Mouse (Mus musculus) CD8-positive naive resting alpha-beta T cell, adult 2 months (primary cell): ENCODE results near the gene F2rl1.
A peak's percentile ranks its signal among the peaks of the same experiment; 100 is the strongest.
"Not testable (repeated sequence)": the region's sequence is repeated elsewhere in the genome, so short reads cannot be mapped to it uniquely, and the experiment has no call there.

Experiments
- DNase-seq, 2 experiments: peaks; one replicate each; pipeline ENCODE4 v3.0.0; 2022; ENCODE audit warnings: low read depth in 2 of 2, low spot score in 2 of 2

F2rl1 gene

DNA sequence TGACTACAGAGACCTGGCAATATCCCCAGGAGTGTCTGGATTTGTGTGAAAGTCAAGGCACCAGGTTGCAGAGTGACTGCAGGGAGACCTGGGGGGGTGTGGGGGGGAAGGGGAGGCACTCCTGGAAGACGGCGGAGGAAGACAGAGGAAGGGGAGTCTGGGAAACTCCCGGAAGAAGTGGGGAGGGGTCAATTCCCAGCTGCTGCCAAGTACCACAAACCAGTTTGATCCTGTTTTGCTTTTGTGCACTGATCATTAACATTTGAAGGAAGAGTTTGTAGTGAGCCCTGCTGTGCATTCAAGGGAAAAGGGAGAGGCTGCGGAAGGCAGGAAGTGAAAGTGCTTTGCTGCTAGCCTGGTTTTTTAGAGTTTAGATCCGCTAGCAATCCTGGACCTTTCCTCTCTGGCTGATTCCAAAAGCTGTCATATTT lies 9.1 kb upstream of the F2rl1 start:
- no peak for DNase-seq

DNA sequence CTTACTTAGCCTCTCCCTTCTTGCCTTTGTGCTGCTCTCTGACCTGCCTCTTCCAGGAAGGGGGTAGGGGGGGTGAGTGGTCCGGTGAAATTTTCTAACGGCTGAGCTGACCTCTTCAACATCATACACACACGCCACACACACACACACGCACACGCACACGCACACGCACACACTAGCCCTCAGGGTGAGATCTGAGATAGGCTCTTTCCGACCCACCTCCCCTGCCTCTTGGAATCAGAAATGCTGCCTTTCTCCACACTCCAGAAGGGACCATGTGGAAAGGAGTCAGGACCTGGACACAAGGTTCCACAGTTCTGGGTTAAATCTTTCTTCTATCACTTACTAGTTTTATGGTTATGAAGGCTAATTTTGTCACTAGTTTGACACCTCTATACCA lies 8.6 kb upstream of the F2rl1 start:
- no peak for DNase-seq

DNA sequence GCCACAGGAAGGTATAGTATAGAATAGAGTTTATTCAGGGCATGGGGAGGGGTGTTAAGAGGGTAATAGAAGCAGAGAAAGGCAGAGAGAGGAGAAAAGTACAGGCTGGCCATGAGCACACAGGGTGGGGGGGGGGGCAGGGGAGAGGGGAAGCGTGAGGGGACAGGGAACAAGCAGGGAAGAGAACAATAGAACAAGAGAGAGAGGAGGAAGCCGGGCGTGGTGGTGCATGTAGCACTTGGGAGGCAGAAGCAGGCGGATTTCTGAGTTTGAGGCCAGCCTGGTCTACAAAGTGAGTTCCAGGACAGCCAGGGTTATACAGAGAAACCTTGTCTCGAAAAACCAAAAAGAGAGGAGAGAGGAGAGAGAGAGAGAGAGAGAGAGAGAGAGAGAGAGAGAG lies 8.1 kb upstream of the F2rl1 start:
- not testable (repeated sequence) for DNase-seq

DNA sequence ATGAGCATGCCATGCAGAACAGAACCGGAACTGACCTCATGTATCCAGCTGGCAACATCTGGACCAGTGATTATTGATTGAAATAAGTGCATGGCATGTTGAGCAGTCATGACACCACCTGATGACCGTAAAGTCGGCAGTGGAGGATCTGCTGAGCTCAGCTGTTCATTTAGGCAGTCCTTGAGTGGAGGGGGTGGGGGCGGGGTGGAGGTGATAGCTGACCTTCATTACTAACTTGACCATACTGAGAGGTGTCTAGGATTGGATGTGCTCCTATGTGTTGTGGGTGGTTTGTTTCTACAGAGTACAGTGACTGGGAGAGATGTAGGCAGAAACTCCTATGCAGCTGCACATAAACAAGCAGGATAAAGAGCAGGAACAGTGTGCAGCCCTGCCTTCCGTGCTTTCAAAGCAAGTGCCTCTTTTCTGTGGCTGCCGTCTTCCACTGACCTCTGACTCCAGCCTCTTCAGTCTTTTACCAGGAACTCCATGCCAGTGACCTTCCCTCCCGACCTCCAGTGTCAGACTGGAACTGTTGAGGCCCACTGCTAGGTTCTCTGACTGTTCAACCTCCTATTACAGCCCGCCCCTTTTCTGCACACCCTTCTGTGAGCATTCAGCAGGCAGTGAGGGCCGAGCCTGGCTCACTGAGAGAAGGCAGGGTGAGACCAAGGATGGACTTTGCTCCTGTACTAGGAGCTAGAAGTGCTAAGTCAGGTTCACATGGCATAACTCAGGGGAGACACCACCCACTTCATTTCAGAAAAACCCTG lies 6.4 kb upstream of the F2rl1 start:
- DNase-seq, result no peak

DNA sequence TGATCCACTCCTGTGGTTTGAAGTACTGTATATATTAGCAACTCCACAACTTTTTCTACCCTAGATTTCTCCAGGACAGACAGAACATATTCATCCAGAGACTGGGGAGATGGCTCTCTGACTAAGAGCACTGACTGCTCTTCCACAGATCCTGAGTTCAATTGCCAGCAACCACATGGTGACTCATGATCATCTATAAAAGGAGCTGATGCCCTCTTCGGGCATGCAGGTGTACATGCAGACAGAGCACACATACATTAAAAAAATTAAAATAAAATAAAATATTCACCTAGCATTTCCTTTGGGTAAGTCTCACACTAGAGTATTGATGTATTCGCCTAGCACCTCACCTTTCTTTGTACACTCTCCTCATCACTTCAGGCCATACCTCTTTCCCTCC lies 4.2 kb upstream of the F2rl1 start:
- DNase-seq, result no peak

DNA sequence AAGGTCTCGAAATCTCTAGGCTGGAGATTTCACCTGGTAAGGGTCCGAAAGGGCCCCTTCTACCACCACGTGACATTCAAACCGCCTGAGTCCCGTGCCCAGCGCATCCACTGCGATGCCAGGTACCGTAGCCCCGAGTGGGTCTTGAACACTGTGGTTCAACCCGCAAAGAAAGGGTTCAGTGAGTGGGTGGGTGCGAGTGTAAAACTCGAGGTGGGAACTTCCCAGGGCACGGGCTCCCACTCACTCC lies 678 bp downstream of the F2rl1 start:
- no peak for DNase-seq

DNA sequence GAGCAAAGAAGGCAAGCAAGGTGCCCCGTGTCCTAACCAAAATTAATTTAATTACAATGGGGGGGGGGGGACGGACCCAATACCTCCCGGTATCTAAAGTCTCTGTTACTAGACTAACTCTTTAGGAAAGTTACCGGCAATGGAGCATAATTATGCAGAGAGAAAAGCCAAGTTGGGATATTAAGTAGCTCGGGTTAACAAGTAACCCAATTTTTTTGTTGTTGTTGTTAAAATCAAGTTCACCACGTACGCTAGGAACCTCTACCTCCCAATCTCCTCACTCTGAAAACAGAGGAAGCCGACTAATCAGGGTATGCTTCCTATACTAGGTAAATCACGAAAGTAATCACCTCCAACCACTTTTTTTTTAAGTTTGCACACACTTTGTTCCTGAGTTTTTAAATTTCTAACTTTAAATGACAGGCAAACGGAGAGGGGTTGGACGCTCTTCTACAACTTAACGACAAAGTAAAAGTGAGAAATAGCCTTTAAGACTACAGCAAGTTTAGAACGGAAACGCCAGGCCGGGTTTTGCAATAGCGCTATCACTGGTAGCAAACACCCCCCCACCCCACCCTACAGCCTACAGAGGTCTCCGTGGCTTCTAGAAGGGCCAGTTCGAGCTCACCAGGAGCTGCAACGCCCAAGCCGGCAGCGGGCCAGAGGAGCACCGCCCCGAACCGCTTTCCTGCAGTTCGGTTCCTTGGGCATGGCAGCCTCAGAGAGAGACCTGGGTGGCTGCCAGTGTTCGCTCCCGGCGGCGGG lies 1.2 kb downstream of the F2rl1 start:
- DNase-seq, result peak in 1 of 2 experiments; percentile 5

- DNase-seq, result no peak
Measured at GRCm38 (mm10) chr13:95522176-95522575, 2.9 kb downstream of the F2rl1 start.

GRCm38 (mm10) chr13:95521029-95521428 lies 4.0 kb downstream of the F2rl1 start:
- peak; percentile 28 to 44 for DNase-seq

DNA sequence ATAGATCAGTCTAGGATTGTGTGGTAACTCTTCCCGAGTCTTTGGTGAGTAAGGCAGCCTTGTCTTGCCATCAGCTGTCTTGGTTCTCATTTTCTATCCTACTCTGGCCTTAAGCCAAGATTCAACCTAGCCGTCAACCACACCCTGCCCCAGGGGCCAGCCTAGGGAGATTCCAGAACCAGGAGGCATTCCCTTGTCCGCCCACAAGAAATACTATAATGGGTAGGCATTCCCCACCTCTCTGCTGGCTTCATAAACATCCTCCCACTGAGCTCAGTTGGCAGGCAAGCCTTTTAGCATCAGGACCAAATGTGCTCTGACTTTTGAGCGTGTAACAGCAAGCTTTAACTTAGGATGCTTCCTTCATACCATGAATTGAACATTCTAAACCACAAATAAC lies 10.3 kb downstream of the F2rl1 start:
- no peak for DNase-seq

GRCm38 (mm10) chr13:95510054-95510453 lies 15.0 kb downstream of the F2rl1 start:
- no peak for DNase-seq

GRCm38 (mm10) chr13:95503279-95503917 lies 21.6 kb downstream of the F2rl1 start:
- DNase-seq, result no peak

DNA sequence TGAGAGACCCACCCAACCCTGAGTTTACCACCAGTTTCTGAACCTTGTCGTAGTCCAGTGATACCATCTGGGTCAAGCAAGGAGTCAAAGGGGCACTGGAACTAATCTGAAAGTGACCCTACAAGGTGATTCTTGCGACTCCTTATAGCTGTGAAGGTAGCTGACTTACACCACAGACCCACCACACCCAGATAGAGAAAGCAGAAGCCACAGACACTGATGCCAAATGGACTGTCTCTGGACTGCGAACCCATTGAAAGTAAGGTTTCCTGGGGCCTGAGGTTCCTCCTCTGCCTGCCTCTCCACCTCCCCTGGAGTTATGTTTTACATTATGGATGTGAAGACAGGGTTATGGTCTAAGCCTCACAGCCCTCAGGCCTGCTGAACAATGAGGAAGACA lies 28.4 kb downstream of the F2rl1 start:
- no peak for DNase-seq

- no peak for DNase-seq
Measured at GRCm38 (mm10) chr13:95494812-95495211, 30.2 kb downstream of the F2rl1 start.

GRCm38 (mm10) chr13:95493296-95493695 lies 31.7 kb downstream of the F2rl1 start:
- no peak for DNase-seq

DNA sequence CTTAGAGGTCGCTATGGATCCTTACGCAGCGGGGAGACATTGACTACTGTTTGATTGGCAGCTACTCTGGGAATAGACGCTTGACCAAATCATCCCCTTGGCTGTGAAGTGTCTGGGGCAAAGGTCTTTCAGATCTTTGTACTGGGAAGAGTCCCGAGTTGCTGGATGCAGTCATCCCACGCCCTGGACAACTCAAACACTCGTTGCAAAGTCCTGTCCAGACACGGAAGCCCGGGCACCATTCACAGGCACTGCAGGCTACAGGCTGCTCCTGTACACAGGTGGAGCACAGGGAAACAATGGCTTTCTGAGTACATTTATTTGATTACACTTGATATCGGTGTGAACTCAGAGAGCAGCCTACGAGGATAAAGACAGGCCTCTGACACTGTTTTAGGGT lies 33.7 kb downstream of the F2rl1 start:
- no peak for DNase-seq

- no peak for DNase-seq
Measured at GRCm38 (mm10) chr13:95484664-95485063, 40.4 kb downstream of the F2rl1 start.

DNA sequence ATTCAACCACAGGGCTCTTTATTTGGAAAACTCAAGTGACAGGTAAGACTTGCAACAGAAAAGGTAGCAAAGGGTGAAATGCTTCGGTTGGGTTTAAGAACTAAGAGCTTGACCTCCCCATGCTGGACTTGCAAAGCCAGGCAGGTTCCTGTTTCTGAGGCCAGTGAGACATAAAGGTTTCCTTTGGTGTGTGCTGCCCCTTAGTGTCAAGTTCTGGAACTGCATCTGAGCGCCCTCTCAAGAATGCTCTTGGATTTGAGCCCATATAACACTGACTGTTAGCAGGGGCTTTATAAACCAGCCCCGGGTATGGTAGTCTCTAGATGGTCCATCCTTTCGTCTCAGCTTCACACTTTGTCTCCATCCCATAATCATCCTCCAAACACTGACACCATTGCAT lies 43.6 kb downstream of the F2rl1 start:
- DNase-seq, result peak; percentile 58 to 72

GRCm38 (mm10) chr13:95478671-95479413 lies 46.2 kb downstream of the F2rl1 start, which contains the start of gene S100z:
Gene S100z, minus strand, starts transcription at chr13:95478721.
- DNase-seq, result no peak

- no peak for DNase-seq
Measured at GRCm38 (mm10) chr13:95477173-95477572, 47.9 kb downstream of the F2rl1 start.

DNA sequence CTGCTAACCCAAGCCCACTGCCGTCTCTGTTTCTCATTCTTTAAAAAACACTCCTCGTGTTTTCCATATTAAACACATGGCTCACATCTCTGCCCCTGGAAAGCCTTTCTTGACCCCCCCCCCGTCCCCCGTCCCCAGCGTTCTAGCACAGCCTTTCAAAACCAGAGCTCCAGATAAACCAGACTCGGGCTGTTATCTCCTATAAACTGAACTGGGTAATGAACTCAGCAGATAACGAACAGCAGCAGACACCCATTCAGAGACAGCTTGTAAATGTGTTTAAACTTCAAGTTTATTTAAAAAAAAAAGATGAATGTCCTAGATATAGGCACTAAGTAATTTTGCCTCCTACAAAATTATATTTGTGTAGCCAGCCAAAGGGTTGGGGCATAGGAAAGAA lies 49.9 kb downstream of the F2rl1 start:
- DNase-seq, result no peak

- DNase-seq, result no peak
Measured at GRCm38 (mm10) chr13:95474294-95474693, 50.7 kb downstream of the F2rl1 start.
